Mouse (Mus musculus): ENCODE data around the gene Tac4.

Tac4 gene

GRCm38 (mm10) chr11:95261178-95261751 lies at the start of gene Tac4:
Gene Tac4, plus strand, starts transcription at chr11:95261529.
- peak; percentile 40 for DNase-seq

GRCm38 (mm10) chr11:95213607-95214006 lies 47.7 kb upstream of the Tac4 start:
- no peak for DNase-seq

- no peak for DNase-seq
These were observed 47.0 kb upstream of the Tac4 start for GRCm38 (mm10) chr11:95214305-95214704.

GRCm38 (mm10) chr11:95216193-95216592 lies 45.1 kb upstream of the Tac4 start:
- DNase-seq = no peak

- no peak for DNase-seq
These were observed 42.2 kb upstream of the Tac4 start for GRCm38 (mm10) chr11:95219111-95219510.

- no peak for DNase-seq
These were observed 37.9 kb upstream of the Tac4 start for GRCm38 (mm10) chr11:95223473-95223872.

- no peak for DNase-seq
These were observed 37.0 kb upstream of the Tac4 start for GRCm38 (mm10) chr11:95224124-95224893.

- DNase-seq = no peak
These were observed 35.9 kb upstream of the Tac4 start for GRCm38 (mm10) chr11:95225448-95225847.

- DNase-seq = no peak
These were observed 33.9 kb upstream of the Tac4 start for GRCm38 (mm10) chr11:95227467-95227866.

- peak; percentile 29 for DNase-seq
These were observed 29.5 kb upstream of the Tac4 start for GRCm38 (mm10) chr11:95231688-95232328.

GRCm38 (mm10) chr11:95232329-95232696 lies 29.0 kb upstream of the Tac4 start:
- DNase-seq = no peak

GRCm38 (mm10) chr11:95238477-95238876 lies 22.9 kb upstream of the Tac4 start:
- DNase-seq = no peak

GRCm38 (mm10) chr11:95242653-95243052 lies 18.7 kb upstream of the Tac4 start:
- no peak for DNase-seq

GRCm38 (mm10) chr11:95245456-95245855 lies 15.9 kb upstream of the Tac4 start:
- no peak for DNase-seq

- DNase-seq = no peak
These were observed 14.3 kb upstream of the Tac4 start for GRCm38 (mm10) chr11:95247065-95247464.

GRCm38 (mm10) chr11:95250110-95250509 lies 11.2 kb upstream of the Tac4 start:
- DNase-seq = no peak

GRCm38 (mm10) chr11:95251295-95251694 lies 10.0 kb upstream of the Tac4 start:
- DNase-seq = peak; percentile 34

- DNase-seq = no peak
These were observed 9.2 kb upstream of the Tac4 start for GRCm38 (mm10) chr11:95252104-95252503.

- DNase-seq = no peak
These were observed 7.2 kb upstream of the Tac4 start for GRCm38 (mm10) chr11:95254165-95254564.

- DNase-seq = no peak
These were observed 5.6 kb upstream of the Tac4 start for GRCm38 (mm10) chr11:95255747-95256146.

GRCm38 (mm10) chr11:95257930-95258329 lies 3.4 kb upstream of the Tac4 start:
- DNase-seq = no peak

GRCm38 (mm10) chr11:95258490-95258889 lies 2.8 kb upstream of the Tac4 start:
- DNase-seq = peak; percentile 52

- peak; percentile 83 for DNase-seq
These were observed 2.1 kb upstream of the Tac4 start for GRCm38 (mm10) chr11:95259088-95259849.
